ENCODE assay signal across 22 mouse cellular contexts in genomic region chr7:68265391-68265790, GRCm38 (mm10). TPM values are rescaled to one million over a fixed set of nuclear protein-coding genes. Genes with fewer than 3 reads are reported as not detected.
DNase-seq lines count a peak whose midpoint lies in the region; ATAC-seq and TF ChIP-seq lines count a peak whose summit lies in the region.
"Had no signal": no experiment of that assay in that cellular context is flagged by ENCODE, and none has a peak within 500 bp of the region (broad histone marks: within the 10 kb centered on the region; RNA-seq: fewer than 3 reads in every experiment).

No protein-coding gene starts in this region.

- TF ChIP-seq CTCF in embryonic fibroblast, embryonic 13.5 days (IDR thresholded peaks at IDR 0.05; ENCODE audit: borderline replicate concordance, insufficient read depth, low read length), result no peak

- no peak overlapping the region for H3K4me2 ChIP-seq in forebrain, embryonic 11.5 days (ENCODE audit: low read depth, low read length, severe bottlenecking)
- no peak overlapping the region for H3K4me2 ChIP-seq in forebrain, embryonic 12.5 days

- WGBS in forebrain, embryonic 11.5 days, result 19% methylated on average over 7 of the region's 7 CpGs
- 13% methylated on average over 7 of the region's 7 CpGs for WGBS in forebrain, embryonic 12.5 days

- no peaks in the 10 kb centered on the region; the same call in 1 of the 2 replicates for H3K9me3 ChIP-seq in forebrain, embryonic 11.5 days (ENCODE audit: control insufficient read depth, low read length)
- no peaks in the 10 kb centered on the region for H3K9me3 ChIP-seq in forebrain, embryonic 12.5 days
- H3K9me3 ChIP-seq: embryonic facial prominence, embryonic 10.5 days; forebrain, embryonic 10.5 days; heart, embryonic 10.5 days; hindbrain, embryonic 13.5 days had no signal

- H3K4me3 ChIP-seq in forebrain, embryonic 11.5 days (ENCODE audit: low read depth, low read length), result no peak overlapping the region
- H3K4me3 ChIP-seq in forebrain, embryonic 12.5 days (replicated peaks), result no peak overlapping the region
- no peak overlapping the region for H3K4me3 ChIP-seq in embryonic fibroblast, embryonic 13.5 days (ENCODE audit: insufficient read depth, low read length)
- H3K4me3 ChIP-seq: erythroblast, embryonic 14.5 days had no signal

- H3K27me3 ChIP-seq in forebrain, embryonic 11.5 days (ENCODE audit: control insufficient read depth, insufficient read depth, low read length), result peaks cover 3% of the 10 kb centered on the region; the same call in 1 of the 2 replicates
- H3K27me3 ChIP-seq in forebrain, embryonic 12.5 days, result peaks cover 18% of the 10 kb centered on the region

- no peak; the same call in 1 of the 2 replicates for ATAC-seq in forebrain, embryonic 11.5 days (replicated peaks; ENCODE audit: low FRiP score)
- no peak for ATAC-seq in forebrain, embryonic 12.5 days (ENCODE audit: low FRiP score)

- DNase-seq in forebrain, embryonic 11.5 days (ENCODE audit: low spot score), result peak; percentile 61
- DNase-seq in thymus, postnatal 14 days, result peak; percentile 75
- no peak for DNase-seq in adrenal gland, postnatal 25 days
- DNase-seq in left cerebral cortex, postnatal 4 days, result no peak
- no peak for DNase-seq in cerebellum, postnatal 25 days
- DNase-seq: cerebellum, adult 11-12 months; cerebellum, adult 9-11 months; gastrocnemius, postnatal 10 days had no signal

- H3K9ac ChIP-seq in forebrain, embryonic 11.5 days (ENCODE audit: low read length), result no peak overlapping the region
- H3K9ac ChIP-seq in forebrain, embryonic 12.5 days, result no peak overlapping the region
- H3K9ac ChIP-seq: hindbrain, embryonic 13.5 days had no signal

- no peaks in the 10 kb centered on the region for H3K36me3 ChIP-seq in forebrain, embryonic 11.5 days (ENCODE audit: control insufficient read depth, insufficient read depth, low read length)
- no peaks in the 10 kb centered on the region for H3K36me3 ChIP-seq in forebrain, embryonic 12.5 days (replicated peaks)
- H3K36me3 ChIP-seq: embryonic facial prominence, embryonic 10.5 days; forebrain, embryonic 10.5 days; heart, embryonic 10.5 days; hindbrain, embryonic 13.5 days had no signal

- peaks cover 9% of the 10 kb centered on the region; the same call in 1 of the 2 replicates for H3K4me1 ChIP-seq in forebrain, embryonic 11.5 days (replicated peaks; ENCODE audit: control insufficient read depth, insufficient read depth, low read length)
- H3K4me1 ChIP-seq in forebrain, embryonic 12.5 days, result peaks cover 23% of the 10 kb centered on the region
- H3K4me1 ChIP-seq in embryonic fibroblast, embryonic 13.5 days (ENCODE audit: control insufficient read depth, insufficient read depth, low read length), result peaks cover 27% of the 10 kb centered on the region

- no peak overlapping the region for H3K27ac ChIP-seq in forebrain, embryonic 11.5 days (ENCODE audit: low read depth, low read length)
- H3K27ac ChIP-seq in forebrain, embryonic 12.5 days, result no peak overlapping the region
- peak overlapping the region; percentile 99 for H3K27ac ChIP-seq in embryonic fibroblast, embryonic 13.5 days (ENCODE audit: insufficient read depth, low read length)
- H3K27ac ChIP-seq: embryonic facial prominence, embryonic 10.5 days; forebrain, embryonic 10.5 days; hindbrain, embryonic 13.5 days; hindbrain, postnatal 0 days had no signal

- intact Hi-C loops in left cerebral cortex, postnatal 4 days (cut with DNase I), result no loop called here

- no peak for TF ChIP-seq POLR2A in embryonic fibroblast, embryonic 13.5 days (IDR thresholded peaks at IDR 0.05; ENCODE audit: low read depth, low read length)

RNA-seq across cellular contexts. Expression of gene Pgpep1l, which starts 1.4 kb away (rescaled TPM):
- polyA plus RNA-seq in forebrain, embryonic 11.5 days (2014; fragmentation: Nextera tagmentation; extraction: Ambion mirVana), result not detected in 2 replicates
- polyA plus RNA-seq in forebrain, embryonic 12.5 days (2016; fragmentation: Nextera tagmentation; extraction: Ambion mirVana), result not detected in 2 replicates
- 1.8 and 2.2 TPM in 2 replicates for polyA plus RNA-seq in embryonic fibroblast, embryonic 13.5 days (2011; ENCODE audit: insufficient read length, low read depth, missing spikeins)
- not detected in 2 replicates for total RNA-seq in adrenal gland, postnatal 25 days (2021)
- not detected for total RNA-seq in left cerebral cortex, postnatal 4 days (2021)
- total RNA-seq: heart, adult 18-20 months; heart, postnatal 10 days; heart, postnatal 4 days had no signal
- polyA plus RNA-seq: C2C12; embryonic facial prominence, embryonic 10.5 days; embryonic facial prominence, embryonic 14.5 days; erythroblast, embryonic 14.5 days; forebrain, embryonic 10.5 days; forebrain, embryonic 16.5 days; heart, embryonic 10.5 days; hindbrain, embryonic 13.5 days; hindbrain, postnatal 0 days had no signal

RNA-seq across cellular contexts. Expression of gene Fam169b, which starts 8.2 kb away (rescaled TPM):
- 0.19 and 0.39 TPM in 2 replicates for polyA plus RNA-seq in forebrain, embryonic 11.5 days (2014; fragmentation: Nextera tagmentation; extraction: Ambion mirVana)
- 0.49 and 0.74 TPM in 2 replicates for polyA plus RNA-seq in forebrain, embryonic 12.5 days (2016; fragmentation: Nextera tagmentation; extraction: Ambion mirVana)
- 1.1 and 1.7 TPM in 2 replicates for polyA plus RNA-seq in embryonic fibroblast, embryonic 13.5 days (2011; ENCODE audit: insufficient read length, low read depth, missing spikeins)
- total RNA-seq in adrenal gland, postnatal 25 days (2021), result 0.81 TPM in 1 of 2 replicates, not detected in the other
- total RNA-seq in left cerebral cortex, postnatal 4 days (2021), result under 1 TPM; 0.12 to 0.22 TPM
- polyA plus RNA-seq: erythroblast, embryonic 14.5 days; forebrain, embryonic 16.5 days had no signal

Comparison
In these comparisons a context has a peak if more than half of its experiments do, and no peak if none do; other contexts are left out.
1. DNase-seq: peak in forebrain, embryonic 11.5 days (single experiment) and thymus, postnatal 14 days (single experiment); none in adrenal gland, postnatal 25 days (single experiment), left cerebral cortex, postnatal 4 days (single experiment) and cerebellum, postnatal 25 days (0 of 2).